Mouse (Mus musculus) testis, adult 2 months (tissue): ENCODE data around the gene Depdc1b.

Experiments
- CTCF ChIP-seq: fragments of 200-500 bp; IDR thresholded peaks from 2 replicates; pipeline ENCODE4 v1.5.1; 2012; ENCODE audit warnings: low read depth, mild to moderate bottlenecking, inconsistent platforms, low read length, moderate library complexity; ENCODE audit not compliant: control insufficient read depth, insufficient read depth, insufficient replicate concordance
- POLR2A ChIP-seq: fragments of 200-500 bp; IDR thresholded peaks from 2 replicates; pipeline ENCODE4 v1.6.1; 2012; ENCODE audit warnings: low read depth, mild to moderate bottlenecking, inconsistent platforms, low read length, moderate library complexity; ENCODE audit not compliant: control insufficient read depth

GRCm38 (mm10) chr13:108367496-108367895, 51.4 kb downstream of the Depdc1b start:
- TF ChIP-seq CTCF (no peak), POLR2A (no peak)
